Mouse (Mus musculus) B cell, adult (primary cell): ENCODE data around the gene Olfr578. TPM values are rescaled to one million over a fixed set of nuclear protein-coding genes. Genes with fewer than 3 reads are reported as not detected.

ENCODE experiments used
- total RNA-seq: library from RNA; stranded (reverse); gene quantifications from 4 replicates; pipeline ENCODE4 v1.2.4, GENCODE M21; 2023; ENCODE audit not compliant: inconsistent age

Gene Olfr578
- total RNA-seq, result not detected in 4 replicates

GRCm38 (mm10) chr7:102989224-102989623 lies at the start of gene Olfr578:
Olfr578 (minus strand) TSS chr7:102989324.

GRCm38 (mm10) chr7:103037724-103038123 lies 48.6 kb upstream of the Olfr578 start, which contains the start of gene Olfr582:
Olfr582 (plus strand) TSS chr7:103038024.

GRCm38 (mm10) chr7:102975843-102976242 lies 13.3 kb downstream of the Olfr578 start, which contains the start of gene Olfr577:
Olfr577 (minus strand) TSS chr7:102975943.

GRCm38 (mm10) chr7:102962360-102962759 lies 26.8 kb downstream of the Olfr578 start, which contains the start of gene Olfr576:
Olfr576 (plus strand) TSS chr7:102962660.

GRCm38 (mm10) chr7:102958593-102958992 lies 30.5 kb downstream of the Olfr578 start, which contains the start of gene Olfr575:
Olfr575 (minus strand) TSS chr7:102958775.

GRCm38 (mm10) chr7:102948167-102948566 lies 41.0 kb downstream of the Olfr578 start, which contains the start of gene Olfr574:
Olfr574 (plus strand) TSS chr7:102948467.

GRCm38 (mm10) chr7:102942475-102942874 lies 46.6 kb downstream of the Olfr578 start, which contains the start of gene Olfr573-ps1:
Olfr573-ps1 (minus strand) TSS chr7:102942575.

Other genes with a start within 250 kb of the Olfr578 start
- gene Olfr560, start 230.0 kb downstream of the Olfr578 start, total RNA-seq, result not detected in 4 replicates
- not detected in 4 replicates for gene Olfr78, start 229.9 kb downstream of the Olfr578 start, total RNA-seq
- gene Olfr561, start 218.1 kb downstream of the Olfr578 start, total RNA-seq, result not detected in 4 replicates
- gene Olfr564, start 185.8 kb downstream of the Olfr578 start, total RNA-seq, result not detected in 4 replicates
- gene Olfr566, start 130.6 kb downstream of the Olfr578 start, total RNA-seq, result not detected in 4 replicates
- gene Olfr568, start 112.2 kb downstream of the Olfr578 start, total RNA-seq, result not detected in 4 replicates
- not detected in 4 replicates for gene Olfr569, start 98.4 kb downstream of the Olfr578 start, total RNA-seq
- not detected in 4 replicates for gene Olfr570, start 94.7 kb downstream of the Olfr578 start, total RNA-seq
- 0.10 to 0.19 TPM in 2 of 4 replicates, not detected in the others for gene Olfr571, start 71.8 kb downstream of the Olfr578 start, total RNA-seq
- not detected in 4 replicates for gene Olfr572, start 64.9 kb downstream of the Olfr578 start, total RNA-seq
- gene Olfr573-ps1, start 46.7 kb downstream of the Olfr578 start, total RNA-seq, result not detected in 4 replicates
- not detected in 4 replicates for gene Olfr574, start 40.9 kb downstream of the Olfr578 start, total RNA-seq
- not detected in 4 replicates for gene Olfr575, start 30.5 kb downstream of the Olfr578 start, total RNA-seq
- not detected in 4 replicates for gene Olfr576, start 26.7 kb downstream of the Olfr578 start, total RNA-seq
- gene Olfr577, start 13.4 kb downstream of the Olfr578 start, total RNA-seq, result not detected in 4 replicates
- not detected in 4 replicates for gene Olfr582, start 48.7 kb upstream of the Olfr578 start, total RNA-seq
- gene Olfr583, start 62.0 kb upstream of the Olfr578 start, total RNA-seq, result not detected in 4 replicates
- not detected in 4 replicates for gene Olfr584, start 92.6 kb upstream of the Olfr578 start, total RNA-seq
- not detected in 4 replicates for gene Olfr585, start 108.4 kb upstream of the Olfr578 start, total RNA-seq
- not detected in 4 replicates for gene Olfr586, start 136.3 kb upstream of the Olfr578 start, total RNA-seq
- not detected in 4 replicates for gene Olfr588-ps1, start 151.6 kb upstream of the Olfr578 start, total RNA-seq
- gene Olfr589, start 167.0 kb upstream of the Olfr578 start, total RNA-seq, result not detected in 4 replicates
- gene Olfr591, start 189.0 kb upstream of the Olfr578 start, total RNA-seq, result not detected in 4 replicates
- gene Olfr592, start 195.5 kb upstream of the Olfr578 start, total RNA-seq, result not detected in 4 replicates
- not detected in 4 replicates for gene Olfr593, start 222.5 kb upstream of the Olfr578 start, total RNA-seq
- not detected in 4 replicates for gene Olfr594, start 227.7 kb upstream of the Olfr578 start, total RNA-seq